15 mouse cellular contexts compared by ENCODE assay signal in genomic region chr1:71631811-71632210, GRCm38 (mm10).
"Had no signal": no experiment of that assay in that cellular context is flagged by ENCODE, and none has a peak within 500 bp of the region (broad histone marks: within the 10 kb centered on the region; RNA-seq: fewer than 3 reads in every experiment).

No protein-coding gene starts in this region.

- H3K4me2 ChIP-seq: liver, embryonic 15.5 days; lung, embryonic 14.5 days; midbrain, embryonic 12.5 days; neural tube, embryonic 12.5 days; stomach, embryonic 15.5 days had no signal

- H3K27me3 ChIP-seq: liver, embryonic 15.5 days; neural tube, embryonic 12.5 days; stomach, embryonic 15.5 days had no signal

- ATAC-seq: midbrain, embryonic 16.5 days had no signal

- H3K27ac ChIP-seq: liver, embryonic 15.5 days; midbrain, embryonic 10.5 days; midbrain, embryonic 12.5 days; neural tube, embryonic 12.5 days; stomach, embryonic 15.5 days; stomach, postnatal 0 days had no signal

- DNase-seq: lung, adult 18-20 months; lung, embryonic 14.5 days; lung, postnatal 10 days; lung, postnatal 4 days; midbrain, embryonic 14.5 days; right cerebral cortex, postnatal 14 days; thymus, adult 2 months; thymus, postnatal 36 days had no signal

- H3K4me3 ChIP-seq: liver, embryonic 15.5 days; midbrain, embryonic 10.5 days; midbrain, embryonic 12.5 days; neural tube, embryonic 12.5 days; stomach, embryonic 15.5 days had no signal

- H3K9me3 ChIP-seq: liver, embryonic 15.5 days; midbrain, embryonic 10.5 days; midbrain, embryonic 12.5 days; neural tube, embryonic 12.5 days; stomach, embryonic 15.5 days had no signal

- H3K9ac ChIP-seq: liver, embryonic 15.5 days; lung, embryonic 14.5 days; midbrain, embryonic 12.5 days; neural tube, embryonic 12.5 days; stomach, embryonic 15.5 days had no signal

- H3K4me1 ChIP-seq: midbrain, embryonic 10.5 days; midbrain, embryonic 12.5 days; neural tube, embryonic 12.5 days; stomach, embryonic 15.5 days had no signal
